In the genomic region with DNA sequence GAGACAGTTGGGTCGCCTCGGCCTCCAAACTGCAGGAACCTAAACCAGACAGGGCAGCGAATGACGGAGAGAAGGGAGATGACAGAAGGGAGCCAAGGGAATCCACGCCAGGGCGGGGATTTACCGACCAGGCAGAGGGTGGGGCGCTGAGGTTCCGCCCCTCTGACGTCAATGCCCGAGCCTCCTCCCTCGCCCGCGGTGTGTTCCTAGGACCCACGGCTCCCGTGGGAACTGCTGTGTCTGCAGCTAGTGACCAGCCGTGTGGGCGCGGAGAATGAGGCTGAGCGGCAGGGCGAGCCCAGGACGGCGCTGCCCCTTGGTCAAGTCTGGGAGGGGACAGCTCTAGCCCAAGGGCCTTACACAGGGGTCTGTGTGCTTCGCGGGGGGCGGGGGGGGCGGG, we compare ENCODE assay signal across 8 mouse cellular contexts. TPM values are rescaled to one million over a fixed set of nuclear protein-coding genes. Genes with fewer than 3 reads are reported as not detected.
DNase-seq lines count a peak whose midpoint lies in the region; ATAC-seq and TF ChIP-seq lines count a peak whose summit lies in the region.

No protein-coding gene starts in this region.

- no peak for TF ChIP-seq RAD21 in MEL (IDR thresholded peaks at IDR 0.05; ENCODE audit: low read depth, low read length)

- H3K9ac ChIP-seq in MEL (ENCODE audit: control insufficient read depth, low read depth, low read length, poor library complexity, severe bottlenecking), result peak overlapping the region; percentile 66
- peak overlapping the region; percentile 54 for H3K9ac ChIP-seq in forebrain, embryonic 16.5 days (replicated peaks; ENCODE audit: low read depth, low read length)
- H3K9ac ChIP-seq in lung, postnatal 0 days (replicated peaks; ENCODE audit: low read depth), result peak overlapping the region; percentile 6; the same call in 1 of the 2 replicates

- peak in 1 of 2 experiments; percentile 43; a peak in 1 of 4 replicates for TF ChIP-seq POLR2A in MEL (IDR thresholded peaks at IDR 0.05; ENCODE audit: control insufficient read depth in 1 of 2, insufficient read depth in 1 of 2, low read depth in 1 of 2, low read length in 2 of 2, poor library complexity in 1 of 2)

- peak overlapping the region; percentile 97 for H3K4me2 ChIP-seq in forebrain, embryonic 16.5 days (ENCODE audit: low read length)
- H3K4me2 ChIP-seq in lung, postnatal 0 days (replicated peaks; ENCODE audit: low read depth, low read length), result peak overlapping the region; percentile 88

- DNase-seq in MEL (ENCODE audit: low read depth, low spot score), result peak; percentile 78
- DNase-seq in cerebellum, adult 11-12 months, result peak; percentile 75
- peak; percentile 64 to 72 for DNase-seq in layer of hippocampus, postnatal 10 days (ENCODE audit: low spot score in 2 of 2)
- DNase-seq in lung, postnatal 0 days (ENCODE audit: low spot score), result peak; percentile 92
- peak; percentile 77 for DNase-seq in ovary, postnatal 36 days (ENCODE audit: low spot score)
- peak; percentile 64 to 68 for DNase-seq in thymus, postnatal 36 days

- H3K36me3 ChIP-seq in MEL (ENCODE audit: control insufficient read depth in 1 of 2, insufficient read depth in 2 of 2, low read length in 2 of 2), result no peaks in the 10 kb centered on the region; a peak in 1 of 4 replicates
- no peaks in the 10 kb centered on the region for H3K36me3 ChIP-seq in forebrain, embryonic 16.5 days (ENCODE audit: control insufficient read depth, insufficient read depth)
- H3K36me3 ChIP-seq in lung, postnatal 0 days (ENCODE audit: insufficient read depth, low read length), result no peaks in the 10 kb centered on the region

- peak overlapping the region; percentile 64 to 70 for H3K4me3 ChIP-seq in MEL (ENCODE audit: control insufficient read depth in 1 of 2, insufficient read depth in 1 of 2, low read depth in 2 of 2, low read length in 2 of 2)
- peak overlapping the region; percentile 54 for H3K4me3 ChIP-seq in forebrain, embryonic 16.5 days (replicated peaks; ENCODE audit: low read length)
- peak overlapping the region; percentile 42 for H3K4me3 ChIP-seq in lung, postnatal 0 days (ENCODE audit: low read depth, low read length)

- H3K79me2 ChIP-seq in MEL (ENCODE audit: control insufficient read depth, insufficient read depth, low read length, poor library complexity), result no peaks in the 10 kb centered on the region

- under 1% methylated on average over 26 of the region's 27 CpGs for WGBS in forebrain, embryonic 16.5 days
- 1% methylated on average over 20 of the region's 27 CpGs for WGBS in lung, postnatal 0 days

- no peak for TF ChIP-seq EP300 in MEL (IDR thresholded peaks at IDR 0.05; ENCODE audit: low read depth in 1 of 2, low read length in 2 of 2)
- no peak for TF ChIP-seq EP300 in lung, postnatal 0 days (IDR thresholded peaks at IDR 0.05)

- no peaks in the 10 kb centered on the region for H3K27me3 ChIP-seq in MEL (ENCODE audit: control insufficient read depth in 1 of 2, insufficient read depth in 2 of 2, low read length in 2 of 2)
- peaks cover 3% of the 10 kb centered on the region; the same call in 1 of the 2 replicates for H3K27me3 ChIP-seq in forebrain, embryonic 16.5 days (replicated peaks; ENCODE audit: control insufficient read depth, insufficient read depth, low read length)
- H3K27me3 ChIP-seq in lung, postnatal 0 days (replicated peaks; ENCODE audit: insufficient read depth, low read length), result no peaks in the 10 kb centered on the region

- H3K27ac ChIP-seq in MEL (ENCODE audit: control insufficient read depth, low read depth, low read length), result no peak overlapping the region
- no peak overlapping the region for H3K27ac ChIP-seq in forebrain, embryonic 16.5 days (ENCODE audit: low read length)
- H3K27ac ChIP-seq in lung, postnatal 0 days (ENCODE audit: low read length), result no peak overlapping the region

- peak; percentile 54; the same call in 1 of the 2 replicates for ATAC-seq in forebrain, embryonic 16.5 days
- peak; percentile 67 to 91 for ATAC-seq in hematopoietic stem cell, adult 5-6 weeks (replicated peaks in 1 of 2; ENCODE audit: insufficient read depth in 1 of 2, low FRiP score in 2 of 2, low TSS enrichment in 1 of 2, low read depth in 1 of 2, poor library complexity in 2 of 2, severe bottlenecking in 2 of 2)
- ATAC-seq in lung, postnatal 0 days, result peak; percentile 93

- H3K9me3 ChIP-seq in MEL (replicated peaks; ENCODE audit: insufficient read depth, low read length), result no peaks in the 10 kb centered on the region
- H3K9me3 ChIP-seq in forebrain, embryonic 16.5 days (ENCODE audit: control insufficient read depth, low read length), result no peaks in the 10 kb centered on the region; the same call in 1 of the 2 replicates
- H3K9me3 ChIP-seq in lung, postnatal 0 days (ENCODE audit: low read length), result no peaks in the 10 kb centered on the region

- H3K4me1 ChIP-seq in MEL (ENCODE audit: control insufficient read depth in 1 of 2, insufficient read depth in 2 of 2, low read length in 2 of 2), result peaks cover 0 to 2% of the 10 kb centered on the region in 2 experiments; a peak in 2 of 4 replicates
- peaks cover 8% of the 10 kb centered on the region for H3K4me1 ChIP-seq in forebrain, embryonic 16.5 days (replicated peaks; ENCODE audit: control insufficient read depth, insufficient read depth, low read length)
- H3K4me1 ChIP-seq in lung, postnatal 0 days (ENCODE audit: insufficient read depth, low read depth, low read length), result no peaks in the 10 kb centered on the region

- TF ChIP-seq CTCF in MEL (IDR thresholded peaks at IDR 0.05 in 2 of 3, conservative IDR thresholded peaks at IDR 0.05 in 1 of 3; ENCODE audit: control insufficient read depth in 1 of 3, insufficient read depth in 1 of 3, low read depth in 2 of 3, low read length in 3 of 3, poor library complexity in 1 of 3, severe bottlenecking in 1 of 3), result no peak
- TF ChIP-seq CTCF in lung, postnatal 0 days (IDR thresholded peaks at IDR 0.05), result no peak

TF ChIP-seq in MEL, 35 proteins besides CTCF, POLR2A, EP300 and RAD21:
- TF ChIP-seq MAX (IDR thresholded peaks at IDR 0.05; ENCODE audit: low read length) (no peak), E2F4 (IDR thresholded peaks at IDR 0.05; ENCODE audit: borderline replicate concordance, low read depth, low read length) (no peak), MYC (IDR thresholded peaks at IDR 0.05; ENCODE audit: low read depth, low read length) (no peak), NELFE (IDR thresholded peaks at IDR 0.05; ENCODE audit: low read depth, low read length) (no peak), MEF2A (IDR thresholded peaks at IDR 0.05; ENCODE audit: extremely low read depth, insufficient replicate concordance, low read depth, low read length, poor library complexity, severe bottlenecking) (no peak), ZKSCAN1 (IDR thresholded peaks at IDR 0.05; ENCODE audit: low read depth, low read length) (no peak), MXI1 (IDR thresholded peaks at IDR 0.05; ENCODE audit: low read depth, low read length) (no peak), TAL1 (IDR thresholded peaks at IDR 0.05; ENCODE audit: low read length) (no peak), USF1 (IDR thresholded peaks at IDR 0.05; ENCODE audit: low read depth, low read length) (no peak), ZNF384 (IDR thresholded peaks at IDR 0.05; ENCODE audit: low read depth, low read length) (no peak), POLR2AphosphoS5 (IDR thresholded peaks at IDR 0.05; ENCODE audit: borderline replicate concordance, low read depth, low read length) (no peak), HCFC1 (IDR thresholded peaks at IDR 0.05; ENCODE audit: low read depth, low read length) (no peak), SIN3A (IDR thresholded peaks at IDR 0.05; ENCODE audit: low read length) (no peak), JUND (IDR thresholded peaks at IDR 0.05; ENCODE audit: low read depth, low read length) (no peak), ETS1 (IDR thresholded peaks at IDR 0.05; ENCODE audit: low read depth, low read length) (no peak), CHD2 (IDR thresholded peaks at IDR 0.05; ENCODE audit: low read length) (no peak), USF2 (IDR thresholded peaks at IDR 0.05; ENCODE audit: borderline replicate concordance in 1 of 2, insufficient read depth in 1 of 2, low read depth in 1 of 2, low read length in 2 of 2) (no peak), NRF1 (IDR thresholded peaks at IDR 0.05; ENCODE audit: insufficient read depth, low read depth, low read length, poor library complexity, severe bottlenecking) (no peak)

RNA-seq across cellular contexts. Expression of gene Tent5b, which starts 11.9 kb away (rescaled TPM):
- total RNA-seq in MEL (2012; rRNA removed), result 3.5 and 3.6 TPM in 2 replicates
- polyA plus RNA-seq in MEL (2012; ENCODE audit: insufficient read depth in 1 of 2, insufficient read length in 2 of 2, low read depth in 1 of 2, low replicate concordance in 2 of 2, missing spikeins in 1 of 2), result 1 to 10 TPM in 1 of 2 experiments, not detected in 1; 2.5 TPM
- 0.09 and 0.14 TPM in 2 replicates for polyA plus RNA-seq in forebrain, embryonic 16.5 days (2015; fragmentation: Nextera tagmentation; extraction: Ambion mirVana)
- not detected in 2 replicates for total RNA-seq in hematopoietic stem cell, adult 5-6 weeks (2017)
- total RNA-seq in layer of hippocampus, postnatal 10 days (2021), result under 1 TPM in 1 of 2 experiments, not detected in 1; 0.21 TPM
- 11.0 and 19.1 TPM in 2 replicates for polyA plus RNA-seq in lung, postnatal 0 days (2015; fragmentation: Nextera tagmentation; extraction: Ambion mirVana)

RNA-seq across cellular contexts. Expression of gene Trnp1, which starts 30.3 kb away (rescaled TPM):
- 0.92 and 1.6 TPM in 2 replicates for total RNA-seq in MEL (2012; rRNA removed)
- 1 to 10 TPM in 1 of 2 experiments, not detected in 1; 1.6 TPM for polyA plus RNA-seq in MEL (2012; ENCODE audit: insufficient read depth in 1 of 2, insufficient read length in 2 of 2, low read depth in 1 of 2, low replicate concordance in 2 of 2, missing spikeins in 1 of 2)
- 6.5 and 9.2 TPM in 2 replicates for polyA plus RNA-seq in forebrain, embryonic 16.5 days (2015; fragmentation: Nextera tagmentation; extraction: Ambion mirVana)
- not detected in 2 replicates for total RNA-seq in hematopoietic stem cell, adult 5-6 weeks (2017)
- total RNA-seq in layer of hippocampus, postnatal 10 days (2021), result 100 to 1,000 TPM; 129 to 130 TPM
- polyA plus RNA-seq in lung, postnatal 0 days (2015; fragmentation: Nextera tagmentation; extraction: Ambion mirVana), result 1.1 and 1.4 TPM in 2 replicates

RNA-seq across cellular contexts. Expression of gene Kdf1, which starts 50.7 kb away (rescaled TPM):
- 0.12 TPM in 1 of 2 replicates, not detected in the other for total RNA-seq in MEL (2012; rRNA removed)
- under 1 TPM in 1 of 2 experiments, not detected in 1; 0.04 TPM for polyA plus RNA-seq in MEL (2012; ENCODE audit: insufficient read depth in 1 of 2, insufficient read length in 2 of 2, low read depth in 1 of 2, low replicate concordance in 2 of 2, missing spikeins in 1 of 2)
- polyA plus RNA-seq in forebrain, embryonic 16.5 days (2015; fragmentation: Nextera tagmentation; extraction: Ambion mirVana), result 0.35 and 0.44 TPM in 2 replicates
- total RNA-seq in hematopoietic stem cell, adult 5-6 weeks (2017), result not detected in 2 replicates
- total RNA-seq in layer of hippocampus, postnatal 10 days (2021), result under 1 TPM in 1 of 2 experiments, not detected in 1; 0.21 TPM
- polyA plus RNA-seq in lung, postnatal 0 days (2015; fragmentation: Nextera tagmentation; extraction: Ambion mirVana), result 24.8 TPM in 2 replicates

Comparison
In these comparisons a context has a peak if more than half of its experiments do, and no peak if none do; other contexts are left out.
1. H3K9ac ChIP-seq: peak in every context shown above with its lines; median percentile 66 in MEL; 54 in forebrain, embryonic 16.5 days; 6 in lung, postnatal 0 days.
2. RNA of gene Trnp1, which starts 30.3 kb away (total RNA-seq): 129 to 130 TPM in layer of hippocampus, postnatal 10 days; 0.92 to 1.6 TPM in MEL and not detected in hematopoietic stem cell, adult 5-6 weeks; every median in the first group is over 10 times any median in the second.
3. Peak in every context shown above with its lines, with median percentiles within 50 percentile points of each other: DNase-seq, H3K4me3 ChIP-seq and ATAC-seq.